Mouse (Mus musculus): ENCODE measurements around the gene Zfp977. TPM values are rescaled to one million over a fixed set of nuclear protein-coding genes. Genes with fewer than 3 reads are reported as not detected.
"Not testable (repeated sequence)": the region's sequence is repeated elsewhere in the genome, so short reads cannot be mapped to it uniquely, and the experiment has no call there.

The Zfp977 gene
- total RNA-seq (2014; rRNA removed), result 1.0 and 3.5 TPM in 2 replicates
- polyA plus RNA-seq (2015; fragmentation: Nextera tagmentation; extraction: Ambion mirVana), result 0.98 and 1.1 TPM in 2 replicates

- H3K27me3 ChIP-seq (ENCODE audit: insufficient read depth, low read length); H3K27ac ChIP-seq (ENCODE audit: low read depth, low read length); H3K4me3 ChIP-seq (ENCODE audit: low read depth, low read length); ATAC-seq; DNase-seq; H3K4me1 ChIP-seq (ENCODE audit: insufficient read depth); H3K4me2 ChIP-seq (ENCODE audit: low read depth); H3K36me3 ChIP-seq (ENCODE audit: insufficient read depth); H3K9me3 ChIP-seq (ENCODE audit: low read length); H3K9ac ChIP-seq: not testable (repeated sequence)
- 93% methylated on average over 11 of the region's 11 CpGs for WGBS
Measured at GRCm38 (mm10) chr7:42592413-42592812, at the start of gene Zfp977. Zfp977 (minus strand) TSS chr7:42592547.

- not testable (repeated sequence) for H3K27ac ChIP-seq (ENCODE audit: low read depth, low read length); H3K9me3 ChIP-seq (ENCODE audit: low read length); DNase-seq; H3K9ac ChIP-seq; H3K4me3 ChIP-seq (ENCODE audit: low read depth, low read length); ATAC-seq; H3K27me3 ChIP-seq (ENCODE audit: insufficient read depth, low read length); H3K4me1 ChIP-seq (ENCODE audit: insufficient read depth); H3K36me3 ChIP-seq (ENCODE audit: insufficient read depth); H3K4me2 ChIP-seq (ENCODE audit: low read depth)
Measured at GRCm38 (mm10) chr7:42631031-42631430, 38.7 kb upstream of the Zfp977 start.

- not testable (repeated sequence) for H3K9me3 ChIP-seq (ENCODE audit: low read length); H3K4me3 ChIP-seq (ENCODE audit: low read depth, low read length); H3K27me3 ChIP-seq (ENCODE audit: insufficient read depth, low read length); H3K27ac ChIP-seq (ENCODE audit: low read depth, low read length); H3K36me3 ChIP-seq (ENCODE audit: insufficient read depth); ATAC-seq; H3K4me2 ChIP-seq (ENCODE audit: low read depth); H3K9ac ChIP-seq; H3K4me1 ChIP-seq (ENCODE audit: insufficient read depth); DNase-seq
Measured at GRCm38 (mm10) chr7:42595666-42596065, 3.3 kb upstream of the Zfp977 start.

- not testable (repeated sequence) for H3K4me2 ChIP-seq (ENCODE audit: low read depth); H3K27ac ChIP-seq (ENCODE audit: low read depth, low read length); H3K4me3 ChIP-seq (ENCODE audit: low read depth, low read length); H3K36me3 ChIP-seq (ENCODE audit: insufficient read depth); H3K27me3 ChIP-seq (ENCODE audit: insufficient read depth, low read length); H3K9me3 ChIP-seq (ENCODE audit: low read length); ATAC-seq; DNase-seq; H3K4me1 ChIP-seq (ENCODE audit: insufficient read depth); H3K9ac ChIP-seq
Measured at GRCm38 (mm10) chr7:42591311-42591710, 1.0 kb downstream of the Zfp977 start.

- no peak for ATAC-seq
- H3K9me3 ChIP-seq (ENCODE audit: low read length), result peaks cover 36% of the 10 kb centered on the region
Measured at GRCm38 (mm10) chr7:42578488-42578887, 13.9 kb downstream of the Zfp977 start, which contains the start of gene Gm21028. Gm21028 (minus strand) TSS chr7:42578588.

GRCm38 (mm10) chr7:42551766-42552165 lies 40.6 kb downstream of the Zfp977 start:
- Histone ChIP-seq H3K9me3 (ENCODE audit: low read length) (peaks cover 1% of the 10 kb centered on the region; the same call in 1 of the 2 replicates), H3K27me3 (ENCODE audit: insufficient read depth, low read length) (no peaks in the 10 kb centered on the region), H3K9ac (no peak overlapping the region), H3K4me2 (ENCODE audit: low read depth) (no peak overlapping the region), H3K4me1 (ENCODE audit: insufficient read depth) (no peaks in the 10 kb centered on the region), H3K4me3 (ENCODE audit: low read depth, low read length) (no peak overlapping the region), H3K27ac (ENCODE audit: low read depth, low read length) (no peak overlapping the region), H3K36me3 (ENCODE audit: insufficient read depth) (no peaks in the 10 kb centered on the region)
- DNase-seq, result no peak
- TF ChIP-seq CTCF (IDR thresholded peaks at IDR 0.05; ENCODE audit: low read depth), result no peak
- 84% methylated on average over 3 of the region's 3 CpGs for WGBS
- ATAC-seq, result no peak

More at GRCm38 (mm10) chr7:42578488-42578887, 13.9 kb downstream of the Zfp977 start, which contains the start of gene Gm21028:
- Histone ChIP-seq H3K4me3 (ENCODE audit: low read depth, low read length) (no peak within 1 kb of the TSS), H3K4me1 (ENCODE audit: insufficient read depth) (no peaks in the 10 kb centered on the region), H3K4me2 (ENCODE audit: low read depth) (no peak within 1 kb of the TSS), H3K27ac (ENCODE audit: low read depth, low read length) (no peak within 1 kb of the TSS), H3K27me3 (ENCODE audit: insufficient read depth, low read length) (no peaks in the 10 kb centered on the region), H3K36me3 (ENCODE audit: insufficient read depth) (no peaks in the 10 kb centered on the region), H3K9ac (no peak within 1 kb of the TSS)
- 95% methylated on average over 5 of the region's 5 CpGs for WGBS
- TF ChIP-seq CTCF (IDR thresholded peaks at IDR 0.05; ENCODE audit: low read depth), result no peak
- no peak for DNase-seq

Small RNAs within 50 kb of the gene (microRNA-seq; reads per million reads assigned to microRNA genes)
- gene Gm24938, result 0 reads per million in 2 experiments

Other genes starting within 250 kb of the Zfp977 start
- gene 4933421I07Rik, start 144.4 kb downstream of the Zfp977 start, total RNA-seq (2014; rRNA removed), result 0.23 TPM in 1 of 2 replicates, not detected in the other
- gene 4933421I07Rik, start 144.4 kb downstream of the Zfp977 start, polyA plus RNA-seq (2015; fragmentation: Nextera tagmentation; extraction: Ambion mirVana), result not detected in 2 replicates
- 22.3 and 29.0 TPM in 2 replicates for gene Zfp141, start 86.8 kb downstream of the Zfp977 start, total RNA-seq (2014; rRNA removed)
- 8.4 and 9.9 TPM in 2 replicates for gene Zfp141, start 86.8 kb downstream of the Zfp977 start, polyA plus RNA-seq (2015; fragmentation: Nextera tagmentation; extraction: Ambion mirVana)
- not detected in 2 replicates for gene Gm21028, start 14.0 kb downstream of the Zfp977 start, total RNA-seq (2014; rRNA removed)
- not detected in 2 replicates for gene Gm21028, start 14.0 kb downstream of the Zfp977 start, polyA plus RNA-seq (2015; fragmentation: Nextera tagmentation; extraction: Ambion mirVana)
- gene Zfp976, start 50.0 kb upstream of the Zfp977 start, total RNA-seq (2014; rRNA removed), result 2.7 TPM in 2 replicates
- gene Zfp976, start 50.0 kb upstream of the Zfp977 start, polyA plus RNA-seq (2015; fragmentation: Nextera tagmentation; extraction: Ambion mirVana), result 1.8 and 2.0 TPM in 2 replicates
- gene Zfp975, start 100.2 kb upstream of the Zfp977 start, total RNA-seq (2014; rRNA removed), result 2.9 and 6.7 TPM in 2 replicates
- gene Zfp975, start 100.2 kb upstream of the Zfp977 start, polyA plus RNA-seq (2015; fragmentation: Nextera tagmentation; extraction: Ambion mirVana), result 3.3 and 6.0 TPM in 2 replicates
- gene Gm17067, start 134.5 kb upstream of the Zfp977 start, total RNA-seq (2014; rRNA removed), result not detected in 2 replicates
- not detected in 2 replicates for gene Gm17067, start 134.5 kb upstream of the Zfp977 start, polyA plus RNA-seq (2015; fragmentation: Nextera tagmentation; extraction: Ambion mirVana)
- not detected in 2 replicates for gene Vmn2r62, start 201.0 kb upstream of the Zfp977 start, total RNA-seq (2014; rRNA removed)
- not detected in 2 replicates for gene Vmn2r62, start 201.0 kb upstream of the Zfp977 start, polyA plus RNA-seq (2015; fragmentation: Nextera tagmentation; extraction: Ambion mirVana)